9 mouse cellular contexts compared by ENCODE assay signal in the genomic region with DNA sequence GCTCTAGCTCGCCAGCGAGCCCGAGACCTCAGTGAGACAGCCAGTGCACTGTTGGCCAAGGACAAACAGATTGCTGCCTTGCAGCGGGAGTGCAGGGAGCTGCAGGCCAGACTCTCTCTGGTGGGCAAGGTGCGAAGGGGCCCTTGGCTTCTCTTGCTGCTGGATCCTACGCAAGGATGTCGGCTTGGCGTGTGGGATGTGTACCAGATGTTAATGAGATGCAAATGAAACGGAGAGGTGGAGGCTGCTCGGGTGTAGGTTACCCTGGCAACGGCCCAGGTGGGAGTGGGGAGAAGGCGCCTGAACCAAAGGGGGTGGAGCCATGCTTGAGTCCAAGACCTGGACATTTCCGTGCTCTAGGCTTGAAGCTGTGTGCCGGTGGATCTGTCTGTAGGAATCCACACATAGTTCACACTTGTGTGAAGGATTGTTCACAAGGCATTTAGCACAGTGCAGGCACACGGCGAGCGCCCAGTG. TPM values are rescaled to one million over a fixed set of nuclear protein-coding genes. Genes with fewer than 3 reads are reported as not detected.
DNase-seq lines count a peak whose midpoint lies in the region; ATAC-seq and TF ChIP-seq lines count a peak whose summit lies in the region.
"Had no signal": no experiment of that assay in that cellular context is flagged by ENCODE, and none has a peak within 500 bp of the region (broad histone marks: within the 10 kb centered on the region; RNA-seq: fewer than 3 reads in every experiment).

No protein-coding gene starts in this region.

- no peaks in the 10 kb centered on the region for H3K9me3 ChIP-seq in embryonic facial prominence, embryonic 13.5 days
- H3K9me3 ChIP-seq in intestine, postnatal 0 days (ENCODE audit: control insufficient read depth), result no peaks in the 10 kb centered on the region
- H3K9me3 ChIP-seq in neural tube, embryonic 12.5 days, result no peaks in the 10 kb centered on the region

- no peak for TF ChIP-seq CTCF in gastrocnemius, adult 2 months (IDR thresholded peaks at IDR 0.05)
- no peak for TF ChIP-seq CTCF in intestine, postnatal 0 days (IDR thresholded peaks at IDR 0.05; ENCODE audit: low read depth)

- no peak for ATAC-seq in embryonic facial prominence, embryonic 13.5 days (ENCODE audit: insufficient number of reproducible peaks, insufficient read depth, low FRiP score, low TSS enrichment, low read depth)
- ATAC-seq in intestine, postnatal 0 days, result peak; percentile 42; the same call in 1 of the 2 replicates
- peak; percentile 48 for ATAC-seq in neural tube, embryonic 12.5 days (ENCODE audit: low FRiP score, low read depth)
- ATAC-seq in granulocyte monocyte progenitor cell, adult 5-6 weeks (replicated peaks; ENCODE audit: poor library complexity, severe bottlenecking), result no peak

- H3K4me3 ChIP-seq in gastrocnemius, adult 2 months, result peak overlapping the region; percentile 51
- H3K4me3 ChIP-seq in embryonic facial prominence, embryonic 13.5 days, result peak overlapping the region; percentile 53
- H3K4me3 ChIP-seq in intestine, postnatal 0 days (ENCODE audit: low read depth, low read length), result peak overlapping the region; percentile 44
- H3K4me3 ChIP-seq in neural tube, embryonic 12.5 days, result peak overlapping the region; percentile 64

- H3K36me3 ChIP-seq in embryonic facial prominence, embryonic 13.5 days, result no peaks in the 10 kb centered on the region
- no peaks in the 10 kb centered on the region for H3K36me3 ChIP-seq in intestine, postnatal 0 days (ENCODE audit: control insufficient read depth, insufficient read depth)
- no peaks in the 10 kb centered on the region for H3K36me3 ChIP-seq in neural tube, embryonic 12.5 days

- intact Hi-C loops in gastrocnemius, adult 2 months (cut with DNase I), result no loop called here
- intact Hi-C loops in left cerebral cortex, postnatal 36 days (cut with DNase I), result loop anchor here (2.0 to 5.0 kb wide), 2 partner anchors 101 to 157 kb away; a partner anchor contains a TSS

- no peak overlapping the region for H3K27ac ChIP-seq in gastrocnemius, adult 2 months
- H3K27ac ChIP-seq in embryonic facial prominence, embryonic 13.5 days, result no peak overlapping the region
- H3K27ac ChIP-seq in intestine, postnatal 0 days (ENCODE audit: low read depth, low read length), result no peak overlapping the region
- no peak overlapping the region for H3K27ac ChIP-seq in neural tube, embryonic 12.5 days

- H3K9ac ChIP-seq in embryonic facial prominence, embryonic 13.5 days, result peak overlapping the region; percentile 73
- H3K9ac ChIP-seq in intestine, postnatal 0 days (ENCODE audit: low read depth, low read length), result 0 out of 2 replicates have a peak overlapping the region, but pooled peaks have one; percentile 28
- H3K9ac ChIP-seq in neural tube, embryonic 12.5 days, result peak overlapping the region; percentile 70

- peaks cover 28% of the 10 kb centered on the region for H3K4me1 ChIP-seq in embryonic facial prominence, embryonic 13.5 days
- H3K4me1 ChIP-seq in intestine, postnatal 0 days (replicated peaks; ENCODE audit: control insufficient read depth, insufficient read depth, low read length), result no peaks in the 10 kb centered on the region
- H3K4me1 ChIP-seq in neural tube, embryonic 12.5 days, result peaks cover 42% of the 10 kb centered on the region

- 2% methylated on average over 17 of the region's 17 CpGs for WGBS in embryonic facial prominence, embryonic 13.5 days
- WGBS in intestine, postnatal 0 days, result 7% methylated on average over 17 of the region's 17 CpGs
- WGBS in neural tube, embryonic 12.5 days, result 1% methylated on average over 17 of the region's 17 CpGs

- peak overlapping the region; percentile 95 for H3K4me2 ChIP-seq in embryonic facial prominence, embryonic 13.5 days
- H3K4me2 ChIP-seq in intestine, postnatal 0 days (replicated peaks; ENCODE audit: low read depth), result peak overlapping the region; percentile 82
- peak overlapping the region; percentile 96 for H3K4me2 ChIP-seq in neural tube, embryonic 12.5 days (replicated peaks)

- H3K27me3 ChIP-seq in embryonic facial prominence, embryonic 13.5 days, result peaks cover 93% of the 10 kb centered on the region
- peaks cover 54% of the 10 kb centered on the region for H3K27me3 ChIP-seq in intestine, postnatal 0 days (replicated peaks; ENCODE audit: control insufficient read depth, insufficient read depth, low read length)
- H3K27me3 ChIP-seq in neural tube, embryonic 12.5 days (replicated peaks), result peaks cover 70% of the 10 kb centered on the region

- peak; percentile 15 for DNase-seq in gastrocnemius, adult 2 months
- no peak for DNase-seq in gastrocnemius, postnatal 4 days (ENCODE audit: low spot score in 2 of 2)
- peak; percentile 23 for DNase-seq in Muller cell, postnatal 12 days (ENCODE audit: inconsistent ontology term)
- DNase-seq in left cerebral cortex, postnatal 36 days (ENCODE audit: low spot score in 2 of 2), result peak; percentile 81 to 89

RNA-seq across cellular contexts. Expression of a gene that starts 3.2 kb away (rescaled TPM):
- total RNA-seq in gastrocnemius, adult 2 months (2021), result not detected
- under 1 TPM; 0.18 to 0.39 TPM for total RNA-seq in gastrocnemius, postnatal 4 days (2021)
- 4.9 and 5.3 TPM in 2 replicates for polyA plus RNA-seq in embryonic facial prominence, embryonic 13.5 days (2015; fragmentation: Nextera tagmentation; extraction: Ambion mirVana)
- polyA plus RNA-seq in intestine, postnatal 0 days (2015; fragmentation: Nextera tagmentation; extraction: Ambion mirVana), result 0.33 and 0.61 TPM in 2 replicates
- total RNA-seq in left cerebral cortex, postnatal 36 days (2021), result 100 to 1,000 TPM; 158 to 214 TPM
- polyA plus RNA-seq in neural tube, embryonic 12.5 days (2016; fragmentation: Nextera tagmentation; extraction: Ambion mirVana), result 23.6 and 26.1 TPM in 2 replicates
- 100 and 132 TPM in 2 replicates for total RNA-seq in granulocyte monocyte progenitor cell, adult 5-6 weeks (2014; fragmentation: Nextera tagmentation)
- total RNA-seq in granulocyte monocyte progenitor cell, adult 5-6 weeks (2017), result 51.8 and 56.2 TPM in 2 replicates
- polyA plus RNA-seq: C2C12 had no signal

RNA-seq across cellular contexts. Expression of a gene that starts 26.2 kb away (rescaled TPM):
- total RNA-seq in gastrocnemius, adult 2 months (2021), result 10 to 100 TPM; 36.8 TPM
- 10 to 100 TPM; 52.1 to 55.5 TPM for total RNA-seq in gastrocnemius, postnatal 4 days (2021)
- polyA plus RNA-seq in embryonic facial prominence, embryonic 13.5 days (2015; fragmentation: Nextera tagmentation; extraction: Ambion mirVana), result 163 and 172 TPM in 2 replicates
- 79.7 and 87.5 TPM in 2 replicates for polyA plus RNA-seq in intestine, postnatal 0 days (2015; fragmentation: Nextera tagmentation; extraction: Ambion mirVana)
- 10 to 100 TPM; 67.7 to 83.3 TPM for total RNA-seq in left cerebral cortex, postnatal 36 days (2021)
- polyA plus RNA-seq in neural tube, embryonic 12.5 days (2016; fragmentation: Nextera tagmentation; extraction: Ambion mirVana), result 149 TPM in 2 replicates
- total RNA-seq in granulocyte monocyte progenitor cell, adult 5-6 weeks (2014; fragmentation: Nextera tagmentation), result 130 and 136 TPM in 2 replicates
- total RNA-seq in granulocyte monocyte progenitor cell, adult 5-6 weeks (2017), result 58.6 and 81.1 TPM in 2 replicates

RNA-seq across cellular contexts. Expression of a gene that starts 29.8 kb away (rescaled TPM):
- not detected for total RNA-seq in gastrocnemius, adult 2 months (2021)
- total RNA-seq in gastrocnemius, postnatal 4 days (2021), result under 1 TPM; 0.34 to 0.93 TPM
- 1.9 and 6.1 TPM in 2 replicates for polyA plus RNA-seq in embryonic facial prominence, embryonic 13.5 days (2015; fragmentation: Nextera tagmentation; extraction: Ambion mirVana)
- 0.12 and 0.27 TPM in 2 replicates for polyA plus RNA-seq in intestine, postnatal 0 days (2015; fragmentation: Nextera tagmentation; extraction: Ambion mirVana)
- total RNA-seq in left cerebral cortex, postnatal 36 days (2021), result not detected
- 2.8 and 3.6 TPM in 2 replicates for polyA plus RNA-seq in neural tube, embryonic 12.5 days (2016; fragmentation: Nextera tagmentation; extraction: Ambion mirVana)
- 13,307 and 13,753 TPM in 2 replicates for total RNA-seq in granulocyte monocyte progenitor cell, adult 5-6 weeks (2014; fragmentation: Nextera tagmentation)
- total RNA-seq in granulocyte monocyte progenitor cell, adult 5-6 weeks (2017), result 9,750 and 13,011 TPM in 2 replicates
- polyA plus RNA-seq: C2C12 had no signal

Comparison
In these comparisons a context has a peak if more than half of its experiments do, and no peak if none do; other contexts are left out.
1. DNase-seq: peak in gastrocnemius, adult 2 months (single experiment), Muller cell, postnatal 12 days (single experiment) and left cerebral cortex, postnatal 36 days (2 of 2); none in gastrocnemius, postnatal 4 days (0 of 2).
2. ATAC-seq: peak in intestine, postnatal 0 days (single experiment) and neural tube, embryonic 12.5 days (single experiment); none in embryonic facial prominence, embryonic 13.5 days (single experiment) and granulocyte monocyte progenitor cell, adult 5-6 weeks (single experiment).
3. RNA of a gene that starts 3.2 kb away (total RNA-seq): 158 to 214 TPM in left cerebral cortex, postnatal 36 days and 51.8 to 132 TPM in granulocyte monocyte progenitor cell, adult 5-6 weeks; 0.18 to 0.39 TPM in gastrocnemius, postnatal 4 days and not detected in gastrocnemius, adult 2 months; every median in the first group is over 10 times any median in the second.
4. RNA of a gene that starts 29.8 kb away (total RNA-seq): 9,750 to 13,753 TPM in granulocyte monocyte progenitor cell, adult 5-6 weeks; 0.34 to 0.93 TPM in gastrocnemius, postnatal 4 days, not detected in left cerebral cortex, postnatal 36 days and not detected in gastrocnemius, adult 2 months; every median in the first group is over 1,000 times any median in the second.
5. Peak in every context shown above with its lines, with median percentiles within 50 percentile points of each other: H3K4me3 ChIP-seq, H3K4me2 ChIP-seq and H3K9ac ChIP-seq.